Mouse (Mus musculus) CD8-positive naive resting alpha-beta T cell, adult 2 months (primary cell): ENCODE results near the gene Mospd3.
"Not testable (repeated sequence)": the region's sequence is repeated elsewhere in the genome, so short reads cannot be mapped to it uniquely, and the experiment has no call there.

Experiments
- DNase-seq, 2 experiments: peaks; one replicate each; pipeline ENCODE4 v3.0.0; 2022; ENCODE audit warnings: low read depth in 2 of 2, low spot score in 2 of 2

The Mospd3 gene

GRCm38 (mm10) chr5:137623937-137624530 lies 23.2 kb upstream of the Mospd3 start:
- no peak for DNase-seq

GRCm38 (mm10) chr5:137615347-137615746 lies 14.5 kb upstream of the Mospd3 start:
- DNase-seq, result no peak

- DNase-seq, result not testable (repeated sequence)
Observed at GRCm38 (mm10) chr5:137614921-137615320, 14.1 kb upstream of the Mospd3 start.

- DNase-seq, result no peak
Observed at GRCm38 (mm10) chr5:137613550-137613949, 12.7 kb upstream of the Mospd3 start, which contains the start of gene Pcolce. Gene Pcolce (minus strand): TSS chr5:137613784.

- no peak for DNase-seq
Observed at GRCm38 (mm10) chr5:137613076-137613475, 12.2 kb upstream of the Mospd3 start.

GRCm38 (mm10) chr5:137611245-137611602 lies 10.4 kb upstream of the Mospd3 start:
- no peak for DNase-seq

GRCm38 (mm10) chr5:137610548-137611244 lies 9.8 kb upstream of the Mospd3 start:
- no peak for DNase-seq

- DNase-seq, result no peak
Observed at GRCm38 (mm10) chr5:137610056-137610455, 9.2 kb upstream of the Mospd3 start.

GRCm38 (mm10) chr5:137609292-137609691 lies 8.4 kb upstream of the Mospd3 start:
- no peak for DNase-seq

- no peak for DNase-seq
Observed at GRCm38 (mm10) chr5:137608654-137609190, 7.9 kb upstream of the Mospd3 start.

- no peak for DNase-seq
Observed at GRCm38 (mm10) chr5:137607860-137608653, 7.2 kb upstream of the Mospd3 start.

GRCm38 (mm10) chr5:137601365-137601729 lies 489 bp upstream of the Mospd3 start:
- no peak for DNase-seq

GRCm38 (mm10) chr5:137600281-137600618 lies 608 bp downstream of the Mospd3 start:
- no peak for DNase-seq

- DNase-seq, result no peak
Observed at GRCm38 (mm10) chr5:137599600-137599999, 1.3 kb downstream of the Mospd3 start.

GRCm38 (mm10) chr5:137598100-137598826 lies 2.6 kb downstream of the Mospd3 start:
- no peak for DNase-seq

GRCm38 (mm10) chr5:137597625-137598024 lies 3.2 kb downstream of the Mospd3 start:
- no peak for DNase-seq

- DNase-seq, result peak; percentile 35
Observed at GRCm38 (mm10) chr5:137596601-137597261, 4.1 kb downstream of the Mospd3 start.

GRCm38 (mm10) chr5:137595921-137596320 lies 4.9 kb downstream of the Mospd3 start:
- DNase-seq, result no peak

GRCm38 (mm10) chr5:137590507-137590906 lies 10.4 kb downstream of the Mospd3 start:
- DNase-seq, result no peak

- peak; percentile 53 to 65 for DNase-seq
Observed at GRCm38 (mm10) chr5:137584976-137585375, 15.9 kb downstream of the Mospd3 start.
